Mouse (Mus musculus) MEL (cell line): ENCODE measurements around the gene Cd36.

ENCODE experiments used
- BHLHE40 ChIP-seq: IDR thresholded peaks from 2 replicates; pipeline ENCODE4 v1.6.1; 2012; ENCODE audit warnings: low read depth, mild to moderate bottlenecking, inconsistent platforms, low read length, improper control_type of control experiment, borderline replicate concordance
- CHD1 ChIP-seq: IDR thresholded peaks from 2 replicates; pipeline ENCODE4 v1.6.1; 2012; ENCODE audit warnings: low read depth, mild to moderate bottlenecking, inconsistent platforms, low read length, improper control_type of control experiment
- CHD2 ChIP-seq: IDR thresholded peaks from 2 replicates; pipeline ENCODE4 v1.6.1; 2011; ENCODE audit warnings: low read length, improper control_type of control experiment
- CTCF ChIP-seq, 3 experiments: IDR thresholded peaks in 2 of 3; conservative IDR thresholded peaks in 1 of 3; 2 replicates each; pipeline ENCODE4 v1.5.1; 2011 to 2012; ENCODE audit warnings: low read length in 3 of 3, low read depth in 2 of 3, mild to moderate bottlenecking in 2 of 3, improper control_type of control experiment in 1 of 3, inconsistent platforms in 1 of 3, mixed read lengths in 1 of 3, moderate library complexity in 1 of 3; ENCODE audit not compliant: control insufficient read depth in 1 of 3, insufficient read depth in 1 of 3, poor library complexity in 1 of 3, severe bottlenecking in 1 of 3
- HCFC1 ChIP-seq: IDR thresholded peaks from 2 replicates; pipeline ENCODE4 v1.6.1; 2012; ENCODE audit warnings: low read depth, mild to moderate bottlenecking, inconsistent platforms, low read length, improper control_type of control experiment, moderate library complexity
- JUND ChIP-seq: IDR thresholded peaks from 2 replicates; pipeline ENCODE4 v1.6.1; 2011; ENCODE audit warnings: low read depth, mild to moderate bottlenecking, improper control_type of control experiment, low read length
- KAT2A ChIP-seq: conservative IDR thresholded peaks from 2 replicates; pipeline ENCODE4 v1.6.1; 2012; ENCODE audit warnings: low read depth, low read length, improper control_type of control experiment, inconsistent platforms
- MAZ ChIP-seq: IDR thresholded peaks from 2 replicates; pipeline ENCODE4 v1.6.1; 2012; ENCODE audit warnings: low read depth, mild to moderate bottlenecking, inconsistent platforms, low read length, improper control_type of control experiment
- MYB ChIP-seq: IDR thresholded peaks from 2 replicates; pipeline ENCODE4 v1.6.1; 2011; ENCODE audit warnings: mild to moderate bottlenecking, low read depth, low read length, improper control_type of control experiment
- POLR2A ChIP-seq, 2 experiments: IDR thresholded peaks; 2 replicates each; pipeline ENCODE4 v1.6.1; 2011 to 2012; ENCODE audit warnings: low read length in 2 of 2, mild to moderate bottlenecking in 2 of 2, control low read depth in 1 of 2, improper control_type of control experiment in 1 of 2, low read depth in 1 of 2, moderate library complexity in 1 of 2; ENCODE audit not compliant: control insufficient read depth in 1 of 2, insufficient read depth in 1 of 2, poor library complexity in 1 of 2
- RAD21 ChIP-seq: IDR thresholded peaks from 2 replicates; pipeline ENCODE4 v1.6.1; 2011; ENCODE audit warnings: mild to moderate bottlenecking, low read depth, low read length, improper control_type of control experiment
- SIN3A ChIP-seq: IDR thresholded peaks from 2 replicates; pipeline ENCODE4 v1.6.1; 2012; ENCODE audit warnings: low read length, improper control_type of control experiment, inconsistent platforms
- SMC3 ChIP-seq: IDR thresholded peaks from 2 replicates; pipeline ENCODE4 v1.6.1; 2011; ENCODE audit warnings: low read depth, low read length, improper control_type of control experiment
- USF2 ChIP-seq, 2 experiments: IDR thresholded peaks; 2 replicates each; pipeline ENCODE4 v1.6.1; 2011 to 2012; ENCODE audit warnings: improper control_type of control experiment in 2 of 2, low read length in 2 of 2, borderline replicate concordance in 1 of 2, inconsistent platforms in 1 of 2, low read depth in 1 of 2, mild to moderate bottlenecking in 1 of 2; ENCODE audit not compliant: insufficient read depth in 1 of 2

GRCm38 (mm10) chr5:17746520-17746919, 142.1 kb downstream of the Cd36 start:
- TF ChIP-seq CTCF (IDR thresholded peaks at IDR 0.05 in 2 of 3, conservative IDR thresholded peaks at IDR 0.05 in 1 of 3; ENCODE audit: control insufficient read depth in 1 of 3, insufficient read depth in 1 of 3, low read depth in 2 of 3, low read length in 3 of 3, poor library complexity in 1 of 3, severe bottlenecking in 1 of 3), result no peak
- no peak for TF ChIP-seq USF2 (IDR thresholded peaks at IDR 0.05; ENCODE audit: borderline replicate concordance in 1 of 2, insufficient read depth in 1 of 2, low read depth in 1 of 2, low read length in 2 of 2)
- TF ChIP-seq POLR2A (IDR thresholded peaks at IDR 0.05; ENCODE audit: control insufficient read depth in 1 of 2, insufficient read depth in 1 of 2, low read depth in 1 of 2, low read length in 2 of 2, poor library complexity in 1 of 2), result no peak
- no peak for TF ChIP-seq MAZ
- TF ChIP-seq BHLHE40, result no peak
- TF ChIP-seq SIN3A, result no peak
- TF ChIP-seq MYB, result no peak
- TF ChIP-seq CHD1, result no peak
- no peak for TF ChIP-seq RAD21
- TF ChIP-seq CHD2, result no peak
- no peak for TF ChIP-seq KAT2A
- no peak for TF ChIP-seq SMC3
- no peak for TF ChIP-seq HCFC1
- no peak for TF ChIP-seq JUND
